Mouse (Mus musculus) limb, embryonic 10.5 days (tissue): ENCODE results near the gene Lingo1. TPM values are rescaled to one million over a fixed set of nuclear protein-coding genes. Genes with fewer than 3 reads are reported as not detected.

Experiments used
- DNase-seq: peaks from one replicate; pipeline ENCODE4 v3.0.0-alpha.2; 2017; ENCODE audit warnings: low spot score
- H3K27ac ChIP-seq: fragments of 300-500 bp; sonication (generic); 2 replicates; pipeline ENCODE4 v1.5.1; 2016; ENCODE audit warnings: mild to moderate bottlenecking
- H3K27me3 ChIP-seq: fragments of 300-500 bp; sonication (generic); 2 replicates; pipeline ENCODE4 v1.6.1; 2016; ENCODE audit warnings: low read depth, mild to moderate bottlenecking; ENCODE audit not compliant: poor library complexity, severe bottlenecking
- H3K36me3 ChIP-seq: fragments of 300-500 bp; sonication (generic); 2 replicates; pipeline ENCODE4 v1.6.1; 2016; ENCODE audit warnings: mild to moderate bottlenecking, moderate library complexity
- H3K4me1 ChIP-seq: fragments of 300-500 bp; sonication (generic); 2 replicates; pipeline ENCODE4 v1.6.1; 2016
- H3K4me3 ChIP-seq: fragments of 300-500 bp; sonication (generic); 2 replicates; pipeline ENCODE4 v1.5.1; 2016; ENCODE audit warnings: mild to moderate bottlenecking, moderate library complexity
- H3K9me3 ChIP-seq: fragments of 300-500 bp; sonication (generic); replicated peaks from 2 replicates; pipeline ENCODE4 v1.6.1; 2016; ENCODE audit warnings: mild to moderate bottlenecking
- WGBS: fragments of 180-500 bp; shearing (Covaris S2); methylation state at CpG from one replicate; pipeline ENCODE4 v1.1.7; 2016; 5-methylcytosine and 5-hydroxymethylcytosine counted together
- polyA plus RNA-seq: library from polyadenylated mRNA; unstranded; fragments of >200 nt; fragmentation: Nextera tagmentation; extraction: Ambion mirVana; gene quantifications from 2 replicates; pipeline ENCODE4 v1.2.1, GENCODE M21; 2016

Gene Lingo1
- polyA plus RNA-seq, 1 experiment from 2014 or later, result 1.8 TPM

DNA sequence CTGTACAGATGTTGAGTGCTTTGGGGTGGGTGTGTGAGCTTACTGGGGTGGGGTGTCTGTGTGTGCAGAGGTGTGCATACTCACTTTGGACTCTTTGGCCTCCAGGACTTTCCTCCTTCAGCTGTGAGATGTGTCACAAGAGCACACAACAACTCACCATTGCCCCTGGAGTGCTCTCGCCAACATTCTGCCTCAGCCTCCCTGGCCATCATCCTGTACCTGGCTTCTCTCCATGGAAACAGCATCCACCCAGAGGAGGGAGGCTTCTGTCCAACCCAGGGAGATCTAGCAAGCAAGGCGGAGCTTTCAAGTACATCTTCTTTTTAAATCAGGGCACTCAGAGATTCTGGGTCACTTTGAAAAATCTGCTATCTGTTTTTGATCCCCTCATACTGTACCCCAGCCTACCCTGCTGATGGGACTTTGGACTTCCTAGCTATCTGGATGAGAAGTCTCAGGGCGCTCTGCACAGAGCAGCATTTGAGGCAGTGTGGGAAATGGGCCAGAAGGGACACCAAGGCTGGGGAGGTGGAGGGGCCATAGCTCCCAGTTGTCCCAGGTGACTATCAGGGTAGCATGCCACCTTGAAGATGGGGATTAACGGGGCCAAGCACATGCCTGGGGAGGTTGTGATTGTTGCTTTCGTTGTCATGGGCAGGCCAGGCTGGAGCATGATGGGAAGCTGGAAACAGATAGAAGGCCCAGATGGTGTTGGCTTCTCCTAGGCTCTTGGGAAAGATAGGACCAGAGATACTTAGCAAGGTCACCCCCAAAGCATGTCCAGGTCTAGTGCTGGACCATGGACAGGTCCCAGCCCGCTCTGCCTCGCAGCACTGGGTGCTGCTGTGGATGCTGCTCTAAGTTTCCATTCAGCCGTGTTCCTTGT, 184.1 kb downstream of the Lingo1 start:
- Histone ChIP-seq H3K27ac (no peak overlapping the region), H3K36me3 (no peaks in the 10 kb centered on the region), H3K4me3 (no peak overlapping the region), H3K27me3 (peaks cover 62% of the 10 kb centered on the region), H3K4me1 (peaks cover 38% of the 10 kb centered on the region), H3K9me3 (no peaks in the 10 kb centered on the region)
- WGBS, result 89% methylated on average over 8 of the region's 8 CpGs
- no peak for DNase-seq

DNA sequence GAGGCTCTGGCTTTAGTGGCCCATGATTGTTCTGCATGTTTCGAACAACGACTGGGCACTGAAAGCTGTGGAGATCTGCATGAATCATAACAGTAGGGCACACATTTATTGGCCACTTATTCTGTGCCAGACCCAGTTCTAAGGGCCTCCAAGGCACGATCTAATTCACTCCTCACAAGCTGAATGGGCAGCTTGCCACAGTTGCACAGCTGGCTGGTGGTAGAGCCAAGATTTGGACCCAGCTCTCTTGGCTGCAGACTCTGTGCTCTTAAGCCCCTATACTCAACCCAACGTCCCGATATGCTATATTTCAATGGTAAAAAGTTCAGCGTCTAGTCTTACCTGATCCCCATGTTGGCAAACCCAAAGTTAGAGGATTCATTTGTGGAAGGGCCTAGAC, 185.3 kb downstream of the Lingo1 start:
- peaks cover 42% of the 10 kb centered on the region for H3K4me1 ChIP-seq

GRCm38 (mm10) chr9:56610466-56610865, 185.8 kb downstream of the Lingo1 start:
- Histone ChIP-seq H3K27me3 (peaks cover 62% of the 10 kb centered on the region), H3K9me3 (no peaks in the 10 kb centered on the region), H3K4me1 (peaks cover 45% of the 10 kb centered on the region), H3K27ac (no peak overlapping the region), H3K36me3 (no peaks in the 10 kb centered on the region), H3K4me3 (no peak overlapping the region)
- 82% methylated on average over 5 of the region's 5 CpGs for WGBS
- DNase-seq, result no peak

More for the DNA sequence above, 185.3 kb downstream of the Lingo1 start:
- H3K27me3 ChIP-seq, result peaks cover 65% of the 10 kb centered on the region
- no peak overlapping the region for H3K4me3 ChIP-seq
- no peak for DNase-seq
- 93% methylated on average over 6 of the region's 6 CpGs for WGBS
- no peak overlapping the region for H3K27ac ChIP-seq
- H3K36me3 ChIP-seq, result no peaks in the 10 kb centered on the region
- H3K9me3 ChIP-seq, result no peaks in the 10 kb centered on the region

DNA sequence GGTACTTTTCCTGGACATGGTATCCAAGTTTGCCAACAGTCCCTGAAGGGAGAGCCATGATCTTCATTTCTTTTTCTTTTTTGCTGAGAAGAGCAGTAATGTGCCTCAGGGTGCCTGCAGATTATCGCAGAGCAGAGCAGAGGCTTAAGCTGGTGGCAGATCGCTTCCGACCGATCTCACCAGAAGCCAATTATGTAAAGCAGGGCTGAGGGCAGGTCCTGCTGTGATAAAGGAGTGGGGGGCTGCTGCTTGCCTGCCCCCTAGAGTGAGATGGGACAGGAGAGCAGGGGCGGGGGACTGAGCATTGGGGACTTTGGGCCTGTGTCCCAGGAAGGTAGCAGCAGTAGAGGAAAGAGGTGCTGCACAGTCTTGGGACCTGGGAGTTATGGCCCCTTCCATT, 186.8 kb downstream of the Lingo1 start:
- peaks cover 68% of the 10 kb centered on the region for H3K27me3 ChIP-seq
- WGBS, result 7% methylated on average over 5 of the region's 5 CpGs
- H3K4me1 ChIP-seq, result peaks cover 54% of the 10 kb centered on the region
- DNase-seq, result no peak
- H3K27ac ChIP-seq, result no peak overlapping the region
- no peak overlapping the region for H3K4me3 ChIP-seq
- H3K36me3 ChIP-seq, result no peaks in the 10 kb centered on the region
- H3K9me3 ChIP-seq, result no peaks in the 10 kb centered on the region

- no peak overlapping the region for H3K27ac ChIP-seq
- no peaks in the 10 kb centered on the region for H3K36me3 ChIP-seq
- no peak overlapping the region for H3K4me3 ChIP-seq
- H3K4me1 ChIP-seq, result peaks cover 52% of the 10 kb centered on the region
- H3K27me3 ChIP-seq, result peaks cover 73% of the 10 kb centered on the region
- no peaks in the 10 kb centered on the region for H3K9me3 ChIP-seq
- 20% methylated on average over 11 of the region's 11 CpGs for WGBS
- no peak for DNase-seq
Measured at GRCm38 (mm10) chr9:56608691-56609351, 187.4 kb downstream of the Lingo1 start.

GRCm38 (mm10) chr9:56606082-56606740, 190.1 kb downstream of the Lingo1 start:
- WGBS, result 64% methylated on average over 16 of the region's 16 CpGs
- no peak for DNase-seq
- H3K36me3 ChIP-seq, result no peaks in the 10 kb centered on the region
- peak overlapping the region; percentile 21; the same call in 1 of the 2 replicates for H3K4me3 ChIP-seq
- peaks cover 35% of the 10 kb centered on the region for H3K4me1 ChIP-seq
- H3K27me3 ChIP-seq, result peaks cover 87% of the 10 kb centered on the region
- no peak overlapping the region for H3K27ac ChIP-seq
- no peaks in the 10 kb centered on the region for H3K9me3 ChIP-seq

GRCm38 (mm10) chr9:56605443-56605806, 190.8 kb downstream of the Lingo1 start:
- peaks cover 87% of the 10 kb centered on the region for H3K27me3 ChIP-seq
- no peak overlapping the region for H3K4me3 ChIP-seq

DNA sequence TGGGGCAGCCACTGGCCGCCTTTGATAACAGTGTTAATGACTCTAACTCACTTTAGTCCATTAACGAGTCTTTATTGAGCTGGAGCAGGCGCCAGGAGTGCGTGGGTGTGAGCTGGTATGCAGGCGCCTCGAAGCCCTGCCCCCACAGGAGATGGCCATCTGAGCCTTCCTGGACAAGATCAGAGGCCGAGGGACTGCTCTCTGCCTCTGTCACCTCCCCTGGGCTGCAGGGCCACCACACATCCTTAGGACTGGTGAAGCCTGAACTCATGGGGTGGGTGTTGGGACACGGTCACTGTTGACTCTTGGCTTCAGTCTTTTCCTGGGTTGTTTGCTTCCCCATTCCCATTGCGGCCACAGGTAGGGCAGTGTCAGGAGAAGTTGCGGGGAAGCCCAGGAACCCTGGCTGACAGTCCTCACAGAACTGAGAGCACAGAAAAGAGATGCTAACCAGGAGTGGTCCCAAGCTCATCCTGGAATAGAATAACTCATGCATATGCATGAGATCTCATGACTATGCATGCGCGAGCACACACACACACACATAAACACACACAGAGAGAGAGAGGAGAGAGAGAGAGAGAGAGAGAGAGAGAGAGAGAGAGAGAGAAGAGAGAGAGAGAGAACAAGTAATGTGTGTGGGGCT, 191.3 kb downstream of the Lingo1 start:
- Histone ChIP-seq H3K4me1 (peaks cover 35% of the 10 kb centered on the region), H3K27me3 (peaks cover 86% of the 10 kb centered on the region), H3K36me3 (no peaks in the 10 kb centered on the region), H3K4me3 (no peak overlapping the region), H3K9me3 (no peaks in the 10 kb centered on the region), H3K27ac (no peak overlapping the region)
- 21% methylated on average over 12 of the region's 12 CpGs for WGBS
- DNase-seq, result peak; percentile 40

More at GRCm38 (mm10) chr9:56605443-56605806, 190.8 kb downstream of the Lingo1 start:
- no peaks in the 10 kb centered on the region for H3K9me3 ChIP-seq
- no peak for DNase-seq
- no peak overlapping the region for H3K27ac ChIP-seq
- peaks cover 35% of the 10 kb centered on the region for H3K4me1 ChIP-seq
- no peaks in the 10 kb centered on the region for H3K36me3 ChIP-seq

GRCm38 (mm10) chr9:56600655-56601054, 195.6 kb downstream of the Lingo1 start:
- 54% methylated on average over 11 of the region's 11 CpGs for WGBS
- Histone ChIP-seq H3K4me3 (no peak overlapping the region), H3K4me1 (peaks cover 14% of the 10 kb centered on the region), H3K27me3 (peaks cover 49% of the 10 kb centered on the region), H3K27ac (no peak overlapping the region), H3K36me3 (no peaks in the 10 kb centered on the region), H3K9me3 (no peaks in the 10 kb centered on the region)
- DNase-seq, result no peak

GRCm38 (mm10) chr9:56592639-56593038, 203.6 kb downstream of the Lingo1 start:
- H3K36me3 ChIP-seq, result no peaks in the 10 kb centered on the region
- whole genome bisulfite sequencing, result 92% methylated on average over 7 of the region's 7 CpGs
- no peaks in the 10 kb centered on the region for H3K9me3 ChIP-seq
- peaks cover 21% of the 10 kb centered on the region for H3K4me1 ChIP-seq
- H3K27ac ChIP-seq, result no peak overlapping the region
- H3K27me3 ChIP-seq, result peaks cover 25% of the 10 kb centered on the region; the same call in 1 of the 2 replicates
- DNase-seq, result no peak
- H3K4me3 ChIP-seq, result no peak overlapping the region

GRCm38 (mm10) chr9:56591248-56591888, 204.9 kb downstream of the Lingo1 start:
- no peaks in the 10 kb centered on the region for H3K9me3 ChIP-seq
- DNase-seq, result no peak
- WGBS, result 74% methylated on average over 8 of the region's 8 CpGs
- no peak overlapping the region for H3K4me3 ChIP-seq
- H3K4me1 ChIP-seq, result peaks cover 21% of the 10 kb centered on the region
- no peak overlapping the region; the same call in 1 of the 2 replicates for H3K27ac ChIP-seq
- H3K27me3 ChIP-seq, result peaks cover 30% of the 10 kb centered on the region; the same call in 1 of the 2 replicates
- H3K36me3 ChIP-seq, result no peaks in the 10 kb centered on the region

DNA sequence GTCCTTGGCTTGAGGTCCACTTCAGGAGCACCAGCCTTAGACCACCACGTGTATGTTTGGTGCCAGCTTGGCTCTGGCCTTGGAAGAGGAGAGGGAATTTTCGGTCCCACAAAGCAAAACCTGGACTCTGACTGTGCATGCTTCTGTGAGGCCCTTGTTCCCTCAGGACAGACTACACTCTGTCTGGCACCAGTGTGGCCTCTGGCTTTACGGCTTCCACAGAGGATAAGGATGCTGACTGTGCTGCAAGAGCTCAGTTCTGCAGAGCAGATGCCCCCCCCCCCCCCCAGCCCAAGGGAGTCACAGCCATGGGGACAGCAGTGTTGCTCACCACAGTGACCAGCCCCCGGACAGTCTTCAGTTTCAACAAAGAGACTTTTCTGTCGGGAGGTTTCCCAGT, 206.5 kb downstream of the Lingo1 start:
- DNase-seq, result no peak

More for the DNA sequence above, 206.5 kb downstream of the Lingo1 start:
- 51% methylated on average over 5 of the region's 5 CpGs for WGBS
- peak overlapping the region; percentile 54; the same call in 1 of the 2 replicates for H3K27ac ChIP-seq
- peaks cover 27% of the 10 kb centered on the region for H3K4me1 ChIP-seq
- H3K9me3 ChIP-seq, result no peaks in the 10 kb centered on the region
- peaks cover 30% of the 10 kb centered on the region; the same call in 1 of the 2 replicates for H3K27me3 ChIP-seq
- H3K4me3 ChIP-seq, result no peak overlapping the region
- no peaks in the 10 kb centered on the region for H3K36me3 ChIP-seq
